Mouse (Mus musculus) heart, postnatal 36 days (tissue): ENCODE measurements around the gene Apba2. TPM values are rescaled to one million over a fixed set of nuclear protein-coding genes. Genes with fewer than 3 reads are reported as not detected.
A peak's percentile ranks its signal among the peaks of the same experiment; 100 is the strongest.

Source experiments
- DNase-seq, 2 experiments: peaks; one replicate each; pipeline ENCODE4 v3.0.0; 2021 to 2022
- intact Hi-C: fragments of 180-260 bp; cut with DNase I; formaldehyde crosslinking; loops from one replicate; pipeline ENCODE4 v1.15.1; 2025
- total RNA-seq, 2 experiments: library from RNA; stranded (reverse); gene quantifications; 2 replicates each; pipeline ENCODE4 v1.2.3; 2021

Apba2 gene
- total RNA-seq, 2 experiments from 2014 or later = 0.51 to 0.94 TPM

GRCm38 (mm10) chr7:64582358-64582757 is 80.9 kb downstream of the Apba2 start:
- intact Hi-C loops = no loop called here
- no peak for DNase-seq

- DNase-seq = peak in 1 of 2 experiments; percentile 2
- intact Hi-C loops = no loop called here
Measured at GRCm38 (mm10) chr7:64583670-64584121, 82.2 kb downstream of the Apba2 start.

- DNase-seq = no peak
- intact Hi-C loops = no loop called here
Measured at GRCm38 (mm10) chr7:64586133-64586532, 84.6 kb downstream of the Apba2 start.

- intact Hi-C loops = no loop called here
- no peak for DNase-seq
Measured at GRCm38 (mm10) chr7:64586571-64586970, 85.1 kb downstream of the Apba2 start.

- intact Hi-C loops = no loop called here
- DNase-seq = no peak
Measured at GRCm38 (mm10) chr7:64588636-64589389, 87.3 kb downstream of the Apba2 start.

- intact Hi-C loops = no loop called here
Measured at GRCm38 (mm10) chr7:64595256-64595655, 93.8 kb downstream of the Apba2 start.

GRCm38 (mm10) chr7:64596652-64597051 is 95.1 kb downstream of the Apba2 start:
- intact Hi-C loops = no loop called here
- no peak for DNase-seq

More at GRCm38 (mm10) chr7:64595256-64595655, 93.8 kb downstream of the Apba2 start:
- DNase-seq = no peak

GRCm38 (mm10) chr7:64609866-64610265 is 108.4 kb downstream of the Apba2 start:
- no peak for DNase-seq
- intact Hi-C loops = no loop called here

GRCm38 (mm10) chr7:64610875-64611274 is 109.4 kb downstream of the Apba2 start:
- intact Hi-C loops = no loop called here
- DNase-seq = no peak

- no peak for DNase-seq
- intact Hi-C loops = no loop called here
Measured at GRCm38 (mm10) chr7:64619261-64619660, 117.8 kb downstream of the Apba2 start.

- intact Hi-C loops = no loop called here
- DNase-seq = no peak
Measured at GRCm38 (mm10) chr7:64626494-64626893, 125.0 kb downstream of the Apba2 start.

- intact Hi-C loops = no loop called here
- DNase-seq = no peak
Measured at GRCm38 (mm10) chr7:64627972-64628655, 126.6 kb downstream of the Apba2 start.

GRCm38 (mm10) chr7:64630697-64631096 is 129.2 kb downstream of the Apba2 start:
- no peak for DNase-seq
- intact Hi-C loops = no loop called here

GRCm38 (mm10) chr7:64631131-64631530 is 129.6 kb downstream of the Apba2 start:
- intact Hi-C loops = no loop called here
- DNase-seq = no peak

- DNase-seq = no peak
- intact Hi-C loops = no loop called here
Measured at GRCm38 (mm10) chr7:64631781-64632351, 130.4 kb downstream of the Apba2 start.

- intact Hi-C loops = no loop called here
- no peak for DNase-seq
Measured at GRCm38 (mm10) chr7:64633182-64633581, 131.7 kb downstream of the Apba2 start.

- DNase-seq = no peak
- intact Hi-C loops = no loop called here
Measured at GRCm38 (mm10) chr7:64633916-64634315, 132.4 kb downstream of the Apba2 start.

- DNase-seq = no peak
- intact Hi-C loops = no loop called here
Measured at GRCm38 (mm10) chr7:64634482-64634881, 133.0 kb downstream of the Apba2 start.

GRCm38 (mm10) chr7:64638922-64639321 is 137.4 kb downstream of the Apba2 start:
- no peak for DNase-seq
- intact Hi-C loops = no loop called here

- DNase-seq = no peak
- intact Hi-C loops = no loop called here
Measured at GRCm38 (mm10) chr7:64640651-64641050, 139.1 kb downstream of the Apba2 start.

- no peak for DNase-seq
- intact Hi-C loops = no loop called here
Measured at GRCm38 (mm10) chr7:64642903-64643302, 141.4 kb downstream of the Apba2 start.

GRCm38 (mm10) chr7:64645458-64645857 is 144.0 kb downstream of the Apba2 start:
- no peak for DNase-seq
- intact Hi-C loops = no loop called here
